Mouse (Mus musculus): ENCODE measurements around the gene Gm28035.

GRCm38 (mm10) chr2:30251417-30252104 lies 11.2 kb downstream of the Gm28035 start:
- TF ChIP-seq POLR2A (IDR thresholded peaks at IDR 0.05; ENCODE audit: low read depth, low read length) (no peak), CTCF (conservative IDR thresholded peaks at IDR 0.05; ENCODE audit: insufficient read depth, insufficient read length, low read depth, low read length) (no peak)
